Mouse (Mus musculus): Measurements from ENCODE around the gene Glis3.

The Glis3 gene

DNA sequence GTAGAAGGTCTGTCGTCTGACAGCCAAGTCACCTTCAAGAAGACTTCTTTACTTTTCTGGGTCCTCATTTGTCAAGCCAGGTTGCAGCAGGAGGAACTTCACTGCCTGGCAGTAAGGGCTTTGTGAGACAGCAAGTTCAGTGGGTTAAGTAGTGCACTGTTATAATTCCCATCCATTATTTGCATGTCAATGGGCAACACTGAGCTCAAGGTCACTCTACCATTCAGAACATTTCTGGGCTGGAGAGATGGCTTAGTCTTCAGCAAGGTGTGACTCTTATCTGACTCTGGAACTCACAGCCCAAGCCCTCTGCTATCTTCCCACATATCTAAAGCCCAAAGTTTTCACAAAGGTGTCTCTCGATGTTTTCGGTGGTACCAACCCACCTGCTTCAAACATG lies 44.9 kb downstream of the Glis3 start:
- no peak for DNase-seq (ENCODE audit: low read depth, low spot score)
- no peaks in the 10 kb centered on the region for H3K27me3 ChIP-seq (ENCODE audit: control insufficient read depth, insufficient read depth, low read length, poor library complexity, severe bottlenecking)
- H3K36me3 ChIP-seq (ENCODE audit: control insufficient read depth, insufficient read depth, low read length, poor library complexity, severe bottlenecking) = no peaks in the 10 kb centered on the region

- Histone ChIP-seq H3K27me3 (ENCODE audit: control insufficient read depth, insufficient read depth, low read length, poor library complexity, severe bottlenecking) (no peaks in the 10 kb centered on the region), H3K36me3 (ENCODE audit: control insufficient read depth, insufficient read depth, low read length, poor library complexity, severe bottlenecking) (no peaks in the 10 kb centered on the region)
- DNase-seq (ENCODE audit: low read depth, low spot score) = no peak
Measured at GRCm38 (mm10) chr19:28628416-28628815, 51.5 kb downstream of the Glis3 start.

DNA sequence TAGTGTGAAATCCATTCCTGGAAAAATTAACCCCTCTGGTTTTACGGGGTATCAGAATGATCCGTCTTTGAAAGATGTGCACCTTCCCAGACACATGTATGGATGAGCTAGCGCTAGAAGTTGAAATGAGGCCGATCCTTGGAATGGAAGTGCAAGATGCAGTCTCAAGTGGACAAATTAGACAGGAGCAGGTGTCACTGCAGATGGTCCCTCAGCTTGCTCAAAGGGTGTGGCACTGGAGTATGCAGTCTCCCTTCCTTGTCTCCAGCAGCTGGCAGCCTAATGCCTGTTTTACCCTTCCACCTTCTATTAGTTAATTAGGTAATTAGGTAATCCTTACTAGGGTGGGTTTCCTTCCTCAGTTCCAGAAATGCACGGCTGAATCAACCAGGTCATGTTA lies 53.7 kb downstream of the Glis3 start:
- no peak for DNase-seq (ENCODE audit: low read depth, low spot score)

GRCm38 (mm10) chr19:28624571-28624970 lies 55.3 kb downstream of the Glis3 start:
- H3K27me3 ChIP-seq (ENCODE audit: control insufficient read depth, insufficient read depth, low read length, poor library complexity, severe bottlenecking) = no peaks in the 10 kb centered on the region
- DNase-seq (ENCODE audit: low read depth, low spot score) = no peak
- no peaks in the 10 kb centered on the region for H3K36me3 ChIP-seq (ENCODE audit: control insufficient read depth, insufficient read depth, low read length, poor library complexity, severe bottlenecking)

More for the DNA sequence above, 53.7 kb downstream of the Glis3 start:
- Histone ChIP-seq H3K27me3 (ENCODE audit: control insufficient read depth, insufficient read depth, low read length, poor library complexity, severe bottlenecking) (no peaks in the 10 kb centered on the region), H3K36me3 (ENCODE audit: control insufficient read depth, insufficient read depth, low read length, poor library complexity, severe bottlenecking) (no peaks in the 10 kb centered on the region)

DNA sequence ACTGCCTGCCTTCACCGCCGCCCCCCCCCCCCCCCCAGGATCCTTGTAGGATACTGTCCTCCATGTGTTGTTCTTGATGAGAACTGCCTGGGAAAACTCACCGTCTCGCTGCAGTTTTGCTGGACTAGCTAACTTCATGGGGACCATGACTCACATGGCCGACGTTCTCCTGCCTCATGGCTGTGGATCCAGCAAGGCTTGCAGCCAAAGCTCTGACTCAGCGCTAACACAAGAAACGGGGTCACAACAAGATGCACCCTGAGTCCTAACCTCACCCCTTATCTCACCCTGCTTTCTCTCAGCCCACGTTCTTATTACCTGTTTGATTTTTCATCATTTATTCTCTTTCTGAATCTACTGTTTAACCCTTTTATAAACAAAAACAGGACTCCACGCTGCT lies 56.2 kb downstream of the Glis3 start:
- no peak for DNase-seq (ENCODE audit: low read depth, low spot score)
- Histone ChIP-seq H3K27me3 (ENCODE audit: control insufficient read depth, insufficient read depth, low read length, poor library complexity, severe bottlenecking) (no peaks in the 10 kb centered on the region), H3K36me3 (ENCODE audit: control insufficient read depth, insufficient read depth, low read length, poor library complexity, severe bottlenecking) (no peaks in the 10 kb centered on the region)

DNA sequence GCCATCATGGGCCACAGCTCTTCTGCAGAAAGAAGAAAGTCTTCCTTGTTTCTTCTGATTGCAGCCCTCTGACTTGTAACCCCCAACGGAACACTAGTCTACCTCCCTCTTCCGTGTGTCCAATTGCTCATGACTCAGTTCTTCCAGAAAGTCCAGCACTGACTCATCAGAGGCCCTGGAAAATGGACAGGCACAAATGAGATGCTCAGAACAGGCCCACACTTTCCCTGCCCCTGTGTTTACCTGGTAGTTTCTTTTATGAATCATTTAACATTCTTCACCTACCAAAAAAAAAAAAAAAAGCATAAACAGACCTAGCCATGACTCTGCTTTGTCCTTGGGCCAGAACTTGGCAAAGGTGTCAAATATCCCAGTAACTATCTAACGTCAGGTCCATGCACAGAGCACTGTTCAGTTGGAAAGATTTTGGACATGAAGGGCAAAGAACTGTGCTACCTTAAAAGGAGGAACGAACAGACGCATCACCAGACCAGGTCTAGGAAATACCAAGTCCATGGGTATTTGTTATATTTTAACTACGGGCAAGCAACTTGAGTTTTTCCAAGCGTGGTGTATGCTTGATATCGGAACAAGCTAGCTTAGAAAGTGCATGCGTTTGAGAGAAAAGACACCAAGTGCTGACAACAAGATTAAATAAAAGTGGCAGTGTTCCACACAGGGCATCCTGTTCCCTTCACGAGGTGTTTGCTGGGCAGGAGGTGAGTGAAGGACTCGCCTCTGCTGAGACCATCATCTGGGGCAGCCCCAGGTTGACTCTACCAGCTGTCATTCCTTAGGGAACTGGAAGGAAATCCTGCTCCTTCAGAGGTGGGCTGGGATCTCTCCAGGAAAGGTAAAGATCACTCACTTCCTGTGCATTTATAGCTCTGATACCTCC lies 58.0 kb downstream of the Glis3 start:
- no peak for DNase-seq (ENCODE audit: low read depth, low spot score)
- H3K36me3 ChIP-seq (ENCODE audit: control insufficient read depth, insufficient read depth, low read length, poor library complexity, severe bottlenecking) = no peaks in the 10 kb centered on the region
- H3K27me3 ChIP-seq (ENCODE audit: control insufficient read depth, insufficient read depth, low read length, poor library complexity, severe bottlenecking) = no peaks in the 10 kb centered on the region

DNA sequence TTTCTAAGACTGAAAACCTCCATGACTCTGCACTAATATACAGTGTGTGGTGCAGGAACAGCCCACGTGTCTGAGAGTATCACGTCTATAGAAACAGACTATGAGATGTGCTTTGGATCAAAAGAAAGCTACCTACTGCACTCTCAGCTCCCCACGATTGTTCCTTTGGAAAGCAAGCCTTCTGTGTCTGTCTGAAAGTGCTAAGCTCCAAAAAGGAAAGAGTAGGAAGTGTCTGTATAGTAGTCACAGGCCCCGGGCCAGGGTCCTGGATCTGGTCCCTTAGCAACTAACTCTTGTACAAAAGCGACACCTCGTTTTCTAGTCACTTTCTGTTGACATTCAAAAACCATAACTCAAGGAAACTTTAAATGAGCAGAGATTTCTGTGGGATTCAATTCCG lies 62.1 kb downstream of the Glis3 start:
- Histone ChIP-seq H3K36me3 (ENCODE audit: control insufficient read depth, insufficient read depth, low read length, poor library complexity, severe bottlenecking) (no peaks in the 10 kb centered on the region), H3K27me3 (ENCODE audit: control insufficient read depth, insufficient read depth, low read length, poor library complexity, severe bottlenecking) (no peaks in the 10 kb centered on the region)
- no peak for DNase-seq (ENCODE audit: low read depth, low spot score)

DNA sequence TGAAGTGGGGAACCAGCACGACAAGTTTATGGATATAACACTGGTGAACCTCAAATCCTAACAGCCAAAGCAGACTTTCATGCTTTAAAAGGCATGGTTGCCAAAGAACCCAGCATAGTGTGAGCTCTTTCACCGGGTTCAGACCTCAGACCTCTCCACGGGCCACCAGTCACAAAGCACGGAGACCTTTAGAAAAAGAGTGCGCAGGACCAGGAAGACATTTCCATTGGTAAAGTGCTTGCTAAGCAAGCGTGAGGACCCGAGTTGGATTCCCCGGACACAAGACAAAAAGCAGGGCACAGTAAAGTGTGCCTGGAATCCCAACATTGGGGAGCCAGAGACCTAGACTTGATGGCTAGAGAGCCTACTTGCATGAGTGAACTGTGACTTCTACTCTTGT lies 62.7 kb downstream of the Glis3 start:
- DNase-seq (ENCODE audit: low read depth, low spot score) = no peak
- Histone ChIP-seq H3K27me3 (ENCODE audit: control insufficient read depth, insufficient read depth, low read length, poor library complexity, severe bottlenecking) (no peaks in the 10 kb centered on the region), H3K36me3 (ENCODE audit: control insufficient read depth, insufficient read depth, low read length, poor library complexity, severe bottlenecking) (no peaks in the 10 kb centered on the region)

DNA sequence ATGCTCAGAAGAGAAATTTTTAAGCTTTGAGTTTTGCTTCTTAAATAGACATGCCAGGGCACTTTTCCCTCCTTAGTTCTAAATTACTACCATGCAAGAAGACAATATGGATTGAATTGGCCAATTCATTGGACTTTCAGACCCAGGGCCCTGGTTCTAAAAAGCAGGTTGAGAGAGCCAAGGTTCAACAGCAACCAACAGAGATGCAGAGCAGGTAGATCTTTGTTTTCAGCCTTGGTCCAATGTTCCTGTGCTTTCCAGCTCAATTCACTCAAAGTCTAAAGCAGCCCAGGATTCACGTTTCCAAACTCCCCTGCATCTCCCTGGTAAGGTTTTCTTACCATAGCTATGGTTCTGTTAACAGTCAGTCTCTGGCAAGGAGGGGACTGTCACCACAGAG lies 63.4 kb downstream of the Glis3 start:
- no peak for DNase-seq (ENCODE audit: low read depth, low spot score)
- no peaks in the 10 kb centered on the region for H3K27me3 ChIP-seq (ENCODE audit: control insufficient read depth, insufficient read depth, low read length, poor library complexity, severe bottlenecking)
- no peaks in the 10 kb centered on the region for H3K36me3 ChIP-seq (ENCODE audit: control insufficient read depth, insufficient read depth, low read length, poor library complexity, severe bottlenecking)

GRCm38 (mm10) chr19:28612249-28612648 lies 67.6 kb downstream of the Glis3 start:
- Histone ChIP-seq H3K27me3 (ENCODE audit: control insufficient read depth, insufficient read depth, low read length, poor library complexity, severe bottlenecking) (no peaks in the 10 kb centered on the region), H3K36me3 (ENCODE audit: control insufficient read depth, insufficient read depth, low read length, poor library complexity, severe bottlenecking) (no peaks in the 10 kb centered on the region)
- DNase-seq (ENCODE audit: low read depth, low spot score) = peak; percentile 6

GRCm38 (mm10) chr19:28608747-28609146 lies 71.1 kb downstream of the Glis3 start:
- DNase-seq (ENCODE audit: low read depth, low spot score) = no peak
- H3K27me3 ChIP-seq (ENCODE audit: control insufficient read depth, insufficient read depth, low read length, poor library complexity, severe bottlenecking) = no peaks in the 10 kb centered on the region
- H3K36me3 ChIP-seq (ENCODE audit: control insufficient read depth, insufficient read depth, low read length, poor library complexity, severe bottlenecking) = no peaks in the 10 kb centered on the region

GRCm38 (mm10) chr19:28608277-28608676 lies 71.6 kb downstream of the Glis3 start:
- DNase-seq (ENCODE audit: low read depth, low spot score) = no peak
- H3K36me3 ChIP-seq (ENCODE audit: control insufficient read depth, insufficient read depth, low read length, poor library complexity, severe bottlenecking) = no peaks in the 10 kb centered on the region
- H3K27me3 ChIP-seq (ENCODE audit: control insufficient read depth, insufficient read depth, low read length, poor library complexity, severe bottlenecking) = no peaks in the 10 kb centered on the region

DNA sequence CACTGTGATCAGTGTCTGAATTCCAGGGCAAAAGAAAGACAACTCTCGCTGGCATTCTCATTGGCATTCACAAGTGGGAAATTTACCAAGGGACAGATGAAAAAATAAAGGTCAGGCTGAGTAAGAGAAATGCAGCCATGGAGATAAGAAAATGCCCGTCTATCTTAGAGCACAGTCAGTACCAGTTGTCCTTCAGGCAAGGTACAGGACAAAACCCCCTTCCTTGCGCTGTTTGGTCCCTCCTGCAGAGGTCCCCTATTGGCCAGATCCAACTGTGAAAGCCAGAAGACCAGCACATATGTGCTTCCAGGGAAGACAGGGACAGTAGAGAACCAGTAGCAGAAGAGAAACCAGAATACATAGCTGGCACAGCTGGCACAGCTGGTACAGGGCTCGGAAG lies 79.0 kb downstream of the Glis3 start:
- DNase-seq (ENCODE audit: low read depth, low spot score) = no peak
- H3K27me3 ChIP-seq (ENCODE audit: control insufficient read depth, insufficient read depth, low read length, poor library complexity, severe bottlenecking) = no peaks in the 10 kb centered on the region
- H3K36me3 ChIP-seq (ENCODE audit: control insufficient read depth, insufficient read depth, low read length, poor library complexity, severe bottlenecking) = no peaks in the 10 kb centered on the region

GRCm38 (mm10) chr19:28594215-28594614 lies 85.7 kb downstream of the Glis3 start:
- DNase-seq (ENCODE audit: low read depth, low spot score) = no peak
- H3K27me3 ChIP-seq (ENCODE audit: control insufficient read depth, insufficient read depth, low read length, poor library complexity, severe bottlenecking) = no peaks in the 10 kb centered on the region
- no peaks in the 10 kb centered on the region for H3K36me3 ChIP-seq (ENCODE audit: control insufficient read depth, insufficient read depth, low read length, poor library complexity, severe bottlenecking)

DNA sequence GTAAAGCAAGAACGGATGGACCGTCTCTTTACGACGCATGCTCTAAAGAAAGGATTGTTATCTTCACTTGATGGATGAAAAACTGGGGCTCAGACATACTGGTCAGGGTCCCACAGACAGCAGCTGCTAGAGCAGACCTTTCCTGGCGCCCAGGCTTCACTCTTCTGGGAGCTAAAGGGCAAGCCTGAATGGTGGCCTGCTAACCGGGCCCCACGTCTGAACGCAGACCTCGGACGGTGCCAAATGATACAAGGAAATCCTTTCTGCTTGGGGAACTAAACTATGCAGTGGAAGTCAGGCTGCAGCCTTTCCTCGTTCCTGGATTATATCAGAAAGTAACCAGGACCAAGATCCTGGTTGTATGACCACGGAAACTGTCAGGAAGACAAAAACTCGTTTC lies 86.9 kb downstream of the Glis3 start:
- no peak for DNase-seq (ENCODE audit: low read depth, low spot score)
- Histone ChIP-seq H3K36me3 (ENCODE audit: control insufficient read depth, insufficient read depth, low read length, poor library complexity, severe bottlenecking) (no peaks in the 10 kb centered on the region), H3K27me3 (ENCODE audit: control insufficient read depth, insufficient read depth, low read length, poor library complexity, severe bottlenecking) (no peaks in the 10 kb centered on the region)
